22 mouse cellular contexts compared by ENCODE assay signal in the genomic region with DNA sequence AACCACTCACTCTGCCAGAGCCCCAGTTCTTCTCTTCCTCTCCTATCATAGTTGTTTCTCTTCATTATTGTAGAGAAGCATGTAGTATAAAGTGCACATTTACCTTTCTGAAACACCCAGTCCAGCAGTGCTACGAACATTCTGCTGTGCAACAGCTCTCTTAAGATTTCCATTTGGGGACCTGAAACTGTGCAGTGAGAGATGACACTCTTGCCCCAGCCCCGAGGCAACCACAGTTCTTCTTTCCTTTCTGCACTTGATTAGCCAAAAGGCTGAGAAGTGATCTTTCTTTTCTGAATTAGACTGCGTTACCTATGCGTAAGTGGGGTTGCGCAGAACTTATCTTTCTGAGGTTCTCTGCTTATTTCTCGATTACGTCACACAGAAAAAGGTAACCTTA. TPM values are rescaled to one million over a fixed set of nuclear protein-coding genes. Genes with fewer than 3 reads are reported as not detected.
DNase-seq lines count a peak whose midpoint lies in the region; ATAC-seq lines count a peak whose summit lies in the region.
"Had no signal": no experiment of that assay in that cellular context is flagged by ENCODE, and none has a peak within 500 bp of the region (broad histone marks: within the 10 kb centered on the region; RNA-seq: fewer than 3 reads in every experiment).

No protein-coding gene starts in this region.

- 0 out of 2 replicates have a peak, but pooled peaks have one; percentile 15 for ATAC-seq in common myeloid progenitor, adult 5-6 weeks (replicated peaks; ENCODE audit: low read depth, poor library complexity, severe bottlenecking)
- ATAC-seq in megakaryocyte progenitor cell, adult 5-6 weeks (replicated peaks; ENCODE audit: poor library complexity): peak; percentile 56
- ATAC-seq in hindbrain, embryonic 13.5 days (ENCODE audit: low FRiP score): no peak
- ATAC-seq in liver, embryonic 11.5 days (replicated peaks; ENCODE audit: low FRiP score): no peak
- ATAC-seq: forebrain, embryonic 15.5 days had no signal

- H3K4me3 ChIP-seq in hindbrain, embryonic 13.5 days: no peak overlapping the region
- no peak overlapping the region for H3K4me3 ChIP-seq in liver, embryonic 11.5 days (ENCODE audit: low read depth, low read length)
- H3K4me3 ChIP-seq: embryonic facial prominence, embryonic 12.5 days; forebrain, embryonic 15.5 days; heart, embryonic 12.5 days; hindbrain, embryonic 12.5 days had no signal

- H3K9me3 ChIP-seq in hindbrain, embryonic 13.5 days: no peaks in the 10 kb centered on the region
- H3K9me3 ChIP-seq in liver, embryonic 11.5 days (ENCODE audit: control insufficient read depth, low read length): no peaks in the 10 kb centered on the region
- H3K9me3 ChIP-seq: embryonic facial prominence, embryonic 12.5 days; forebrain, embryonic 15.5 days; G1E; heart, embryonic 12.5 days; hindbrain, embryonic 12.5 days had no signal

- WGBS in hindbrain, embryonic 13.5 days: 92% methylated on average over 7 of the region's 7 CpGs
- WGBS in liver, embryonic 11.5 days: 88% methylated on average over 7 of the region's 7 CpGs

- intact Hi-C loops in left cerebral cortex, postnatal 10 days (cut with DNase I): loop anchor here (5.0 kb wide), 2 partner anchors 449 to 521 kb away; no protein-coding TSS in a partner anchor

- no peak overlapping the region for H3K9ac ChIP-seq in hindbrain, embryonic 13.5 days
- H3K9ac ChIP-seq in liver, embryonic 11.5 days (ENCODE audit: low read depth, low read length): no peak overlapping the region
- H3K9ac ChIP-seq: embryonic facial prominence, embryonic 12.5 days; forebrain, embryonic 15.5 days; heart, embryonic 12.5 days; hindbrain, embryonic 12.5 days had no signal

- H3K27ac ChIP-seq in hindbrain, embryonic 13.5 days: no peak overlapping the region
- no peak overlapping the region for H3K27ac ChIP-seq in liver, embryonic 11.5 days (ENCODE audit: low read depth, low read length)
- H3K27ac ChIP-seq: embryonic facial prominence, embryonic 12.5 days; forebrain, embryonic 15.5 days; hindbrain, embryonic 12.5 days had no signal

- peak; percentile 54 for DNase-seq in layer of hippocampus, adult 9-11 months
- no peak for DNase-seq in layer of hippocampus, adult 11-12 months (ENCODE audit: low spot score)
- DNase-seq in A20 (ENCODE audit: low read depth, low spot score): peak; percentile 32
- DNase-seq in left cerebral cortex, postnatal 10 days (ENCODE audit: extremely low spot score in 1 of 2, low spot score in 2 of 2): no peak
- no peak for DNase-seq in liver, embryonic 11.5 days (ENCODE audit: low spot score)
- DNase-seq: adrenal gland, postnatal 10 days; cerebellum, adult 11 months; cerebellum, adult 8-10 months; cerebellum, postnatal 14 days had no signal

- H3K36me3 ChIP-seq in hindbrain, embryonic 13.5 days: no peaks in the 10 kb centered on the region
- no peaks in the 10 kb centered on the region for H3K36me3 ChIP-seq in liver, embryonic 11.5 days (ENCODE audit: control insufficient read depth, insufficient read depth, low read length)
- H3K36me3 ChIP-seq: embryonic facial prominence, embryonic 12.5 days; forebrain, embryonic 15.5 days; G1E; heart, embryonic 12.5 days; hindbrain, embryonic 12.5 days had no signal

- H3K4me2 ChIP-seq in hindbrain, embryonic 13.5 days: no peak overlapping the region
- no peak overlapping the region for H3K4me2 ChIP-seq in liver, embryonic 11.5 days
- H3K4me2 ChIP-seq: embryonic facial prominence, embryonic 12.5 days; forebrain, embryonic 15.5 days; heart, embryonic 12.5 days; hindbrain, embryonic 12.5 days had no signal

- H3K4me1 ChIP-seq in hindbrain, embryonic 13.5 days (replicated peaks): no peaks in the 10 kb centered on the region
- no peaks in the 10 kb centered on the region for H3K4me1 ChIP-seq in liver, embryonic 11.5 days (replicated peaks; ENCODE audit: control insufficient read depth, insufficient read depth, low read length)
- H3K4me1 ChIP-seq: embryonic facial prominence, embryonic 12.5 days; forebrain, embryonic 15.5 days; heart, embryonic 12.5 days; hindbrain, embryonic 12.5 days had no signal

- no peaks in the 10 kb centered on the region for H3K27me3 ChIP-seq in hindbrain, embryonic 13.5 days
- no peaks in the 10 kb centered on the region for H3K27me3 ChIP-seq in liver, embryonic 11.5 days (replicated peaks; ENCODE audit: control insufficient read depth, insufficient read depth, low read length)
- H3K27me3 ChIP-seq: embryonic facial prominence, embryonic 12.5 days; forebrain, embryonic 15.5 days; heart, embryonic 12.5 days; hindbrain, embryonic 12.5 days had no signal

RNA-seq across cellular contexts. Expression of gene Mthfs, which starts 17.6 kb away (rescaled TPM):
- total RNA-seq in common myeloid progenitor, adult 5-6 weeks (2017): 7.7 and 37.3 TPM in 2 replicates
- total RNA-seq in megakaryocyte progenitor cell, adult 5-6 weeks (2015): 23.7 and 28.5 TPM in 2 replicates
- 12.5 and 13.8 TPM in 2 replicates for total RNA-seq in megakaryocyte progenitor cell, adult 5-6 weeks (2017)
- polyA plus RNA-seq in hindbrain, embryonic 13.5 days (2015; fragmentation: Nextera tagmentation; extraction: Ambion mirVana): 14.9 and 15.2 TPM in 2 replicates
- total RNA-seq in left cerebral cortex, postnatal 10 days (2021): 10 to 100 TPM; 32.9 to 39.0 TPM
- 16.5 and 19.6 TPM in 2 replicates for polyA plus RNA-seq in liver, embryonic 11.5 days (2014; fragmentation: Nextera tagmentation; extraction: Ambion mirVana)

RNA-seq across cellular contexts. Expression of gene Gm29094, which starts 28.9 kb away (rescaled TPM):
- total RNA-seq in common myeloid progenitor, adult 5-6 weeks (2017): not detected in 2 replicates
- 1.1 TPM in 1 of 2 replicates, not detected in the other for total RNA-seq in megakaryocyte progenitor cell, adult 5-6 weeks (2015)
- not detected in 2 replicates for total RNA-seq in megakaryocyte progenitor cell, adult 5-6 weeks (2017)
- not detected in 2 replicates for polyA plus RNA-seq in hindbrain, embryonic 13.5 days (2015; fragmentation: Nextera tagmentation; extraction: Ambion mirVana)
- total RNA-seq in left cerebral cortex, postnatal 10 days (2021): not detected
- not detected in 2 replicates for polyA plus RNA-seq in liver, embryonic 11.5 days (2014; fragmentation: Nextera tagmentation; extraction: Ambion mirVana)
- total RNA-seq: adrenal gland, postnatal 10 days; adrenal gland, postnatal 4 days; gastrocnemius, adult 8-10 months; heart, postnatal 25 days had no signal
- polyA plus RNA-seq: brain, embryonic 14.5 days; cortical plate, adult 2 months; G1E; heart, embryonic 12.5 days; hindbrain, embryonic 12.5 days had no signal

RNA-seq across cellular contexts. Expression of gene Bcl2a1b, which starts 29.1 kb away (rescaled TPM):
- total RNA-seq in common myeloid progenitor, adult 5-6 weeks (2017): 1.6 TPM in 1 of 2 replicates, not detected in the other
- 0.90 TPM in 1 of 2 replicates, not detected in the other for total RNA-seq in megakaryocyte progenitor cell, adult 5-6 weeks (2015)
- 0.83 and 1.3 TPM in 2 replicates for total RNA-seq in megakaryocyte progenitor cell, adult 5-6 weeks (2017)
- 1.2 and 1.8 TPM in 2 replicates for polyA plus RNA-seq in hindbrain, embryonic 13.5 days (2015; fragmentation: Nextera tagmentation; extraction: Ambion mirVana)
- total RNA-seq in left cerebral cortex, postnatal 10 days (2021): under 1 TPM; 0.66 to 0.81 TPM
- polyA plus RNA-seq in liver, embryonic 11.5 days (2014; fragmentation: Nextera tagmentation; extraction: Ambion mirVana): 0.45 and 0.75 TPM in 2 replicates
- total RNA-seq: G1E; gastrocnemius, adult 8-10 months had no signal
- polyA plus RNA-seq: G1E; hindbrain, embryonic 12.5 days had no signal

Comparison
In these comparisons a context has a peak if more than half of its experiments do, and no peak if none do; other contexts are left out.
1. DNase-seq: peak in layer of hippocampus, adult 9-11 months (single experiment) and A20 (single experiment); none in layer of hippocampus, adult 11-12 months (single experiment), left cerebral cortex, postnatal 10 days (0 of 2) and liver, embryonic 11.5 days (single experiment).
2. ATAC-seq: peak in common myeloid progenitor, adult 5-6 weeks (single experiment) and megakaryocyte progenitor cell, adult 5-6 weeks (single experiment); none in hindbrain, embryonic 13.5 days (single experiment) and liver, embryonic 11.5 days (single experiment).